Mouse (Mus musculus) skeletal muscle tissue, adult 2 months (tissue): ENCODE results near the gene Stk10.

Experiments
- DNase-seq: peaks from one replicate; pipeline ENCODE4 v3.0.0-alpha.2; 2012; ENCODE audit warnings: low read depth, low spot score

The Stk10 gene

GRCm38 (mm10) chr11:32549236-32549635 is 16.1 kb downstream of the Stk10 start:
- no peak for DNase-seq

GRCm38 (mm10) chr11:32550102-32550501 is 17.0 kb downstream of the Stk10 start:
- DNase-seq = peak; percentile 49

- no peak for DNase-seq
Measured at GRCm38 (mm10) chr11:32551056-32551455, 18.0 kb downstream of the Stk10 start.

GRCm38 (mm10) chr11:32551579-32552297 is 18.6 kb downstream of the Stk10 start:
- DNase-seq = no peak

GRCm38 (mm10) chr11:32552401-32553090 is 19.4 kb downstream of the Stk10 start:
- DNase-seq = no peak

- DNase-seq = no peak
Measured at GRCm38 (mm10) chr11:32553311-32554140, 20.4 kb downstream of the Stk10 start.

GRCm38 (mm10) chr11:32554141-32555091 is 21.3 kb downstream of the Stk10 start:
- no peak for DNase-seq

GRCm38 (mm10) chr11:32555103-32555689 is 22.1 kb downstream of the Stk10 start:
- DNase-seq = no peak

GRCm38 (mm10) chr11:32556333-32556990 is 23.4 kb downstream of the Stk10 start:
- peak; percentile 39 for DNase-seq

GRCm38 (mm10) chr11:32558026-32558425 is 24.9 kb downstream of the Stk10 start:
- DNase-seq = no peak

GRCm38 (mm10) chr11:32558677-32559076 is 25.6 kb downstream of the Stk10 start:
- DNase-seq = no peak

- no peak for DNase-seq
Measured at GRCm38 (mm10) chr11:32560015-32560770, 27.1 kb downstream of the Stk10 start.

GRCm38 (mm10) chr11:32561465-32562355 is 28.6 kb downstream of the Stk10 start:
- DNase-seq = no peak

- no peak for DNase-seq
Measured at GRCm38 (mm10) chr11:32562706-32563105, 29.6 kb downstream of the Stk10 start.

GRCm38 (mm10) chr11:32563660-32564059 is 30.6 kb downstream of the Stk10 start:
- no peak for DNase-seq

GRCm38 (mm10) chr11:32564629-32565028 is 31.5 kb downstream of the Stk10 start:
- no peak for DNase-seq

GRCm38 (mm10) chr11:32565088-32565487 is 32.0 kb downstream of the Stk10 start:
- DNase-seq = peak; percentile 52

GRCm38 (mm10) chr11:32566184-32566583 is 33.1 kb downstream of the Stk10 start:
- no peak for DNase-seq
